ENCODE assay signal across 11 mouse cellular contexts in genomic region chr12:84926542-84926941, GRCm38 (mm10).
"Had no signal": no experiment of that assay in that cellular context is flagged by ENCODE, and none has a peak within 500 bp of the region (broad histone marks: within the 10 kb centered on the region; RNA-seq: fewer than 3 reads in every experiment).

No protein-coding gene starts in this region.

- DNase-seq: kidney, postnatal 25 days; layer of hippocampus, adult 9-11 months; liver, embryonic 13.5 days; lung, adult 2 months; lung, postnatal 14 days; lung, postnatal 4 days; retina, postnatal 1 day; right cerebral cortex, postnatal 25 days; spleen, adult 18-20 months; thymus, postnatal 36 days had no signal

- ATAC-seq: midbrain, embryonic 15.5 days had no signal
